Mouse (Mus musculus) left cerebral cortex, adult 9 months (tissue): ENCODE measurements around the gene Syce3.

Experiments
- DNase-seq, 2 experiments: peaks; one replicate each; pipeline ENCODE4 v3.0.0; 2022; ENCODE audit warnings: low spot score in 2 of 2

Gene Syce3

DNA sequence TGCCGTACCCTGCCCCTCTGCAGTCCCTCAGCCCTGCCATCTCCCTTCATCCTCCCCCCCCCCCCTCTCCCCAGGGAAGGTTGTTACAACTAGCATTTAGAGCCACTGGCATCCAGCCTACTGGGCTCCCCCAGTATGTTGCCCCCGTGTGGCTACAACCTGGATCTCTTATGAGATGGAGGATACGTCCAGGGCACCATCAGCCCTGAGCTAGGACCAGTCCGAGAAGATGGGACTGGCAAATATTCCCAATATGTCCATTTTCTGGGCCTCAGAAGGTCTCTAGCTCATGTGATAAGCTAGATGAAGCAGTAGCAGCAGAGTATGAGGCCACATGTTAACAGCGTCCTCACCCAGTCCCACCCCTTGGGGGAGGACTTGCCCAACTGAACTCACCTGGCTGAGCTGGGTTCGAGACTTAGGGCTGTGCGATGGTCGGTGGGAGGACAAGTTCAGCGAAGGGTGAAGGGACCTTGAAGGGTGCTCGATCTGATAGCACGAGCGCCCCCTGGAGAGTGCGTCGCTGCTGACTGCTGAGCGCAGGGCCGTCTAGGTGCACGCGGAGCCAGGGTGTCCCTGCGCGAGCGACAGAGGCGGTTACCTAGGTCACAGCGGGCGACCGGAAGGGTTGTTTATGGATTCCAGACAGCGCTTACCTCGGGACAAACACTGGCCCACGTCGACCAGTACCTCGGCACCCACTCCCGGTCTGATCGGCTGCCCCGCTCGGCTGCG, 37.1 kb downstream of the Syce3 start:
- peak; percentile 67 to 87 for DNase-seq

DNA sequence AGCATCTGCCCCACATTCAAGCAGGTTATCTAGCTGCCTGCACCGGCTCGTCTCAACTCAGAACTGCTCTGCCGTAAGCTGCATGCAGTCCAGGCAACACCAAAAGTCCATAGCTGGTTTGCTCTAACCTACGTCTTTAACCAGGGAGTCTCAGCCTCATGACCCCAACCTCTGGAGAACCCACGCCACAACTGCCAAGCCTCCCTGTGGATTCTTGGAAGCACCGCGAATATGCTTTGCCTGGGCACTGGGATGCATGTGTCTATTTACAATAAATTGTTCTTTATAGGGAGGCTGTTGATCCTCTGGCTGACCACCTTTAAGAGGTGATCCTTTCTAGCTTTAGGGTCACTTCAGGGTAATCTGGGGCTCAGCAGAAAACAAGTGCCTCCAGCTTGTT, 37.8 kb downstream of the Syce3 start:
- no peak for DNase-seq

DNA sequence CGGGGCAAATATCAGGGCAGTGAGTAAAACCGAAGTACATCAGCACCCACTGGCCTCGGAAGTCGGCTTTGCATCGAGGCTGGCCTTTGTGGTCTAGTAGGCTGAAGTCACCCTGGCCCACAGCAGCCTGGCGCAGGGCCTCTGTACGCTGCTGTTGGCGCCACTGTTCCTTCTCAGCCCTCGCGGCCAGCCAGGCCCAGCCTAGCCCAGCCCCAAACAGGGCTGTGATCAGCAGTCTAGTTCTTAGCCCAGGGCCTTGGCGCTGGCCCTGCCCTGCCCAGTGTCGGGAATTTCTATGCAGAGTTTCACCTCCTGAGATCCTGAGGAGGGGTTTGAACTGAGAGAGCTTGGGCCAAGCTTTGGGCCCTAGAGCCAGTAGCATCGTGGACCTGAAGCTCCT, 38.2 kb downstream of the Syce3 start:
- DNase-seq, result no peak

DNA sequence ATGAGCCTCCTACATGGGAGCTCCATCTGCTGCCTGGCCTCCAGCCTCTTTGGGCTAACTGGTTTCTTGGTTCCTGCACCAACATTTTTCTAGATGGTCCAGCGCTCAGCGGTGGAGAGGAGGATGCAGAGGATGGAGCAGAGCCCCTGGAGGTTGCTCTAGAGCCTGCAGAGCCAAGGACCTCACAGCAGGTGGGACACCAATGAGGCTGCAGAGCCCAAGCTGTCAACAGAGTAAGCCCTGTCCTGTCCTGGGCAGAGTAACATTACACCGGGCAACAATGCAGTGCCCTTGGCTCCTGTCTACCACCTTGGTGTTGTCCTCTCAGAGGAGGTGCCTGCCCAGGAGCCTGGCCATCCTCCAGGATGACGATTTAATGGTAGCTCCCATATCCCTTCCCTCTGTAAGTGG, 45.2 kb downstream of the Syce3 start:
- no peak for DNase-seq

DNA sequence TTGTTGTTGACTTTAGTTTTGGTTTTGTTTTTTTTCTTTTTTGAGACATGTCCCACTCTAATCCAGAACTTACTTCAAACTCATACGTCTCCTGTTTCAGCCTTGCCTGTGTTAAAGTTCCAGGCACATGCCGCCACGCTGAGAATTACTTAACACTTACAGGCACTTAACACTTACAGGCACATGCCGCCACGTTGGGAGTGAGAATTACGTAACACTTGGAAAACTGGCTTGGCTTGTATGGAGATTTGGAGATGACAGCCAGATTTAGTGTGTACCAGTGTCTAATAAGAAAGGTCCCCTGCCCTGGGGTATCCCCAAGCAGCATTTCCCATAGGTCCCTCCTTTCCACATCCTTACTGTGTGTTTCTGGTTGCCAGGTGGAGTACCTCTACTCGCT, 47.3 kb downstream of the Syce3 start:
- no peak for DNase-seq

DNA sequence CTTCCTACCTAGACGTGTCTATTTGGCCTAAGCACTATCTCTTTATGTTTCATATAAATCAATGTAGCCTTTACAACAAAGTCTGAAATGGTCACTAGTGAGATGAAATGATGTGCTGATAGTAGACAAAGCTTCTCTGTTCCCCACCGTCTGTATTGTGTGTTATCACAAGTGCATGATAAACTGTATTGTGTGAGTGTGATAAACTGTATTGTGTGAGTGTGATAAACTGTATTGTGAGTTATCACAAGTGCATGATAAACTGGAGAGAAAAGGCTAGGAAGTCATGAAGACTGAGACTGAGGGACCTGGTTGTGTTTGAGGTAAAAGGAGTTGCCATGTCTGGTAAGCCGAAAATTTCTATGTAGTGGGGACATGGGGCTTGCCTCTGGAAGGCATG, 51.5 kb downstream of the Syce3 start:
- no peak for DNase-seq

DNA sequence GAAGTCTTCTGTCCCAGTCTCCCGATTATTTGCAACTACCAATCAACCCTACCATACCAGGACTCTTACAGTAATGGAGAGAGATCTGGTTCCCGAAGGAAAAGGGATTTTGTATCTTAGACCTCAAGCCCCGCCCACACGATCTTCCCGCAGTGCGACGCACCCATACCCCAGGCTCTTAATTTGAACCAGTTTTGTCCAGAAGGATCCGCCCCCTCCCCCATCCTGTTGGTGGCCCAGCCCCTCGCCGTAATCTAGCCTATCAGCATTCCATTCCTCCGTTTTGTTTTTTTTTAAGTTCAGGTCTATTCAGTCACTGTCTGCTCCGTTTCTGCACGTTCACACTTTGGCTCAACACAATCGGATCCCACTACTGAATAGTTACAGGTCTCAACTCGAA, 53.9 kb downstream of the Syce3 start:
- DNase-seq, result peak in 1 of 2 experiments; percentile 39

DNA sequence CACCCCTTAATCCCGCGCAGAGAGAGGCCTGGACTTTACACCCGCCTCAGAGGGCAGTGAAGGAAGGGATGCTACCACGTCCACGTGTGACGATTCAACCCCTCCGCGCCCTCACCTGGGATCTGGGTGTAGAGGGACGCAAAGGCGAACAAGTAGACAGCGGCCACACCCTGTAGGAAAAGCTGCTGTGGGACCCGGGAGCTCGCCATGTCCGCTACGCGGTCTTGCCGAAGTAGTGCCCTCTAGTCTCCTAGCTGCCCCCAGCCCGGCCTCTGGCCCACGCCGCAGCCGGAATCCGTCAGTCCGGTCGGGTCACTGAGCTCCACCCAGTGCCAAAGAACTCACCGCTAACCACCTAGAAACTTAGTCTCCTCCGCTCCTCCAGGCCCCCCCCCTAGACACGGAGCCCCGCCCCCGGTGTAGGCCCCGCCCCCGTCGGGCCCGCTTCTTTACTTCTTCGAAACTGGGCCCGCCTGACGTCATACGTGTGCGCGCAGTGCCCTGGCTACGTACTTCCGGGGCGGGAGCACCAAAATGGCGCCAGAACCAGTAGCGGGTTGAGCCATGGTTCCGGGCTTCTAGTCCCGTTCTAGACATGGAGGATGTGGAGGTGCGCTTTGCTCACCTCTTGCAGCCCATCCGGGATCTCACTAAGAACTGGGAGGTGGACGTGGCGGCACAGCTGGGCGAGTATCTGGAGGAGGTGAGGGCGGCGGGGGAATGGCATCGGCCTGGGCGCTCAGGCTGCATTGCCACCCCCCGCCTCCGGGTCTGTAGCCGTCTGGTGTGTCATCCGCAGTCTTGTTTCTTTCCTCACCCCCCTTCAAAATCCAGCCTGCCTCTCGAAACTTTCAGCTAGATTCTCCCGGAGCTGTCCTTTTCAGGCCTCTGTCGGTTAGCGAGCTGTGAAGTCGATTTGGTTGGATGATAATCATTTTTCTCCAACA, 54.8 kb downstream of the Syce3 start, which contains the start of the genes Lmf2 and Ncaph2:
TSS of gene Lmf2 (minus strand) at position 419 of the 947 bp plus-strand sequence.
TSS of gene Ncaph2 (plus strand) at position 479 of the 947 bp plus-strand sequence.
- DNase-seq, result peak; percentile 79 to 94

DNA sequence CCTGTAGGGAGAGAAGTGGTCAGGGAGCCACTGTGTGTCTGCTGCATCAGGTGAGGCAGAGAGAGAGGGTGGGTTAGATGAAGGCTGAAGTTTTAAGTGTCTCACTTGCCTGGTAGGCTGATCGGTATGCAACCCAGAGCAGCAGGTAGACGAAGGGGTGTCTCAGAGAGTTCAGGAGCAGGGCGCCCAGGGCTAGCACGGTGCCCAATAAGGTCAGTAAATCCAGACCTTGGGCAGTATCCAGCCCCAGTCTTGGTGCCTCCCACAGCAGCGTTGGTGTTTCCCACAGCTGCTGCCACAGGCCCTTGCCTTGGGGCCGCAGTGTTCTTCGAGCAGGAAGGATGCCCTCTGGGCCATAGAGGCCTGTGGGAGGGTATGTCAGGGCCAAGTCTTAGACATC, 55.8 kb downstream of the Syce3 start:
- DNase-seq, result no peak

DNA sequence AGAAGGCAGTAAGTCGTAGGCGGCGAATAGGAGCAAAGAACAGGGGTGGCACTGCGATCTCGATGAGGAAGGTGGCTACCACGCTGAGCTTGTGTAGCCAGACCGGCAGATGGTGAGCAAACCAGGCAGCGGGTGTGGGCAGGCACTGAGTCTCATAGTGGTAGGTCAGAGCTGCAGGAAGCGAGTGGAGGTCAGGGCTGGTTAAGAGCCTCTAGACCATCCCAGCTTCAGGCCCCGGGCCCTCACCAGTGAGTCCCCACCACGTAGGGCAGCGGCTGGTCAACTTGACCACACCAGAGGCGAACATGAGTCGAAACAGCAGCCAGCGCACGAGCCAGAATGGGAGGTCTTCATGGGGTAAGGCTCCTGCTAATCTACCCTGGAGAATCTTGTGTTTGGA, 56.5 kb downstream of the Syce3 start:
- no peak for DNase-seq

DNA sequence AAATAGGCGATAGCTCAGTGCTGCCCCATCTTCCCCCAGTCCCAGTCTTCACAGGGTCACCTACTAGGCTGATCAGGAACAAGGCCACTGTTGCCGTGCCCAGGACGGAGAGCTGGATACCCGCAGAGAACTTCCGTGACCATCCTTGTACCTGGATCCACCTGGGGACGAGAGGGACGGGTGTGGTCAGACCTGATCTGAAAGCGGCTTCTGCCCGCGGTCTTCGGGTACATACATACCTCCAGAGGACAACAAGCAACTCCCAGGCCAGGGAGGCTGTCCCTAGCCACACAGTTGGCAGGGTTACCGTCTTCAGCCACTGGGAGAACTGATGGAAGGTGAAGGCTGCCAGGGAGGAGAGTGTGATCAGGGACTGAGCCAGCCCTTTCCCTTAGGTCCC, 57.5 kb downstream of the Syce3 start:
- no peak for DNase-seq

DNA sequence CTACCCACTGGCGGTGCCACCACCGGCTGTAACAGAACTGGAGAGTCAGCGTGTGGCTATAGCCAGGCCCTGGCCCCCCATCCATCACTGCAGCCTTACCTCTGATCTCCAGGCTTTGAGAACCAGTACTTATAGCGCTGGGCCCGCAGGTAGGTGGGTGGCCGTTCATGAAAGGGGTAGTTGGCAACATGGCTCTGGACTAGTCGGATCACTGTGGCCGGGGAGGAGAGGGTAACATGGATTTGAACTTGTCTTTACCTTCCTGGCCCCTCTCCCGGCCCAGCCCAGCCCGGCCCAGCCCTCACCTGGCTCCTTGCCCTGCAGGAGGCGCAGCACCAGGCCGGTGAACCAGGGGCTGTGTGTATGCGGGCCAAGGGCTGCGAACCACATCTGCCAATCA, 58.2 kb downstream of the Syce3 start:
- no peak for DNase-seq

DNA sequence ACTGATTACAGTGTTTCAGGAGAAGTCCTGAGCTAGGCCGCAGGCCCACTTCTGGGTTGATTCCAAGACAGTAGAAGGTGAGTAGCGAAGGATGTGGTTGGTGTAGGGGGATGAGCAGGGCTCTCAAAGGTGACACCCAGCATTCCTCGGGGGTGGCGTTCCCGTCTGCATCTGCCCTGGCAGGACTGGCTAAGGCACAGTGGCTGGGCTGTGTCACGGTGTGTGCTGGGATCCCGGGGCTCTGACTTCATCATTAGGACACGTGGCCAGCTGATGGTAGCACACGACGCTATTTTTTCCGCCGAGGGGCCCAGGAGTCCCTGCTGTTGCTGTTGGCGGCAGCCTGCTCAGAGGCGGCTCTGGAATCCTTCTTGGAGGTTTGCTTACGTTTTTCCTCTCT, 59.0 kb downstream of the Syce3 start:
- DNase-seq, result no peak

DNA sequence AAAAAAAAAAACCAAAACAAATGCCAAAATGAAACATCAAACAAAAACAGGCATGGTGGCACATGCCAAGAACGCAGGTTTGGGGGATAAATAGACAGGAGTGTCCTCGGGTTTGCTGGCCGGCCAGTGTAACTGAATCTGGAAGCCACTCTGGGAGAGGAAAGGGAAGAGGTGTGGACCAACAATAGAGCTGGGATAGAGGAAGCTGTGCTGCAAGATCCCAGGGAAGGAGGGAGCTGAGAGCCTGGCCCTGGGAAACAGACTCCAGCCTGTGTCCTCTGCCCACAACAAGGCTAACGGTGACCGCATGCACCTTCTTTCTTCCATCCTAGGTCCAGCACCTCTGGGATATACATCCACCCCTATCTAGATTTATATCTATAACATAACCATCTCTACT, 59.9 kb downstream of the Syce3 start:
- DNase-seq, result no peak

DNA sequence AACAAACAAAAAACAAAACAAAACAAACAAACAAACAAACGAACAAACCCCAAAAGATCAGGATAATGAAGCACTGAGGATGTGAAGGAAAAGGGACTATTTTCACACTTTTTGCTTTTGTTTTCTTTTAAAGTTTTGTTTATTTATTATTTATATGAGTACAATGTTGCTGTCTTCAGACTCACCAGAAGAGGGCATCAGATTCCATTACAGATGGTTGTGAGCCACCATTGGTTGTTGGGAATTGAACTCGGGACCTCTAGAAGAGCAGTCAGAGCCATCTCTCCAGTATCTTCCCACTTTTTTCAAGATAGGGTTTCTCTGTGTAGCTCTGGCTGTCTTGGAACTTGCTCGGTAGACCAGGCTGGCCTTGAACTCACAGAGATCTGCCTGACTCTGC, 67.0 kb downstream of the Syce3 start:
- no peak for DNase-seq

DNA sequence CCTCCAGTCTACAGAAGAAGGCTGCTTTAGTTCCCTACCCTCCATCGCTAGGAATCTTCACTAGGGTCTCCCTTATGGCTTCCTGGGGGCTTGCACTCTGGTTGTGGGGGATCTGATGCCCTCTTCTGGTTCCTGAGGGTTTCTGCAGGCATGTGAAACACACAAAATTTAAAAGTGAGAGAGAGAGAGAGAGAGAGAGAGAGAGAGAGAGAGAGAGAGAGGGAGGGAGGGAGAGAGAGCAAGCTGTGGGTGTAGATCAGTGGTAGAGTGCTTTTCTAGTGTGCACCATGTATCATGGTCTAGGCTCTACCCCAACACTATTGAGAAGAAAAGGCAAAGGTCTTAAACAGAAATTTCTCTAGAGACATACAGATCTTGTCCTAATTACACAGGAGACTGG, 68.6 kb downstream of the Syce3 start:
- no peak for DNase-seq
